Mouse (Mus musculus): ENCODE measurements at regions not wholly inside any gene's neighbourhood (a gene's known extent, or its start where the extent isn't known, plus 50 kb on each side); places are given as distances from the start of the nearest gene placed in this dataset.

- no peaks in the 10 kb centered on the region for H3K36me3 ChIP-seq (ENCODE audit: insufficient read depth, low read length)
- ATAC-seq = no peak
- H3K9me3 ChIP-seq (ENCODE audit: low read length) = no peaks in the 10 kb centered on the region
- 52% methylated on average over 1 of the region's 1 CpGs for WGBS
- H3K27ac ChIP-seq (ENCODE audit: low read length) = no peak overlapping the region
- no peak overlapping the region for H3K9ac ChIP-seq (replicated peaks; ENCODE audit: low read depth)
- no peak overlapping the region for H3K4me3 ChIP-seq (ENCODE audit: low read depth, low read length)
- H3K27me3 ChIP-seq (replicated peaks; ENCODE audit: insufficient read depth, low read length) = no peaks in the 10 kb centered on the region
- H3K4me1 ChIP-seq (ENCODE audit: insufficient read depth, low read depth, low read length) = no peaks in the 10 kb centered on the region
- H3K4me2 ChIP-seq (replicated peaks; ENCODE audit: low read depth, low read length) = no peak overlapping the region
- TF ChIP-seq EP300 (IDR thresholded peaks at IDR 0.05) (no peak), CTCF (IDR thresholded peaks at IDR 0.05) (no peak)
- no peak for DNase-seq (ENCODE audit: low spot score)
These were observed 111.1 kb upstream of the Hs3st2 start for GRCm38 (mm10) chr7:121280597-121280996.

GRCm38 (mm10) chr7:121282154-121282553, 109.5 kb upstream of the Hs3st2 start:
- Histone ChIP-seq H3K4me1 (ENCODE audit: insufficient read depth, low read depth, low read length) (no peaks in the 10 kb centered on the region), H3K4me2 (replicated peaks; ENCODE audit: low read depth, low read length) (no peak overlapping the region), H3K27me3 (replicated peaks; ENCODE audit: insufficient read depth, low read length) (no peaks in the 10 kb centered on the region), H3K9me3 (ENCODE audit: low read length) (no peaks in the 10 kb centered on the region), H3K4me3 (ENCODE audit: low read depth, low read length) (no peak overlapping the region), H3K27ac (ENCODE audit: low read length) (no peak overlapping the region), H3K36me3 (ENCODE audit: insufficient read depth, low read length) (no peaks in the 10 kb centered on the region), H3K9ac (replicated peaks; ENCODE audit: low read depth) (no peak overlapping the region)
- TF ChIP-seq CTCF (IDR thresholded peaks at IDR 0.05) = no peak
- no peak for TF ChIP-seq EP300 (IDR thresholded peaks at IDR 0.05)
- WGBS = 36% methylated on average over 7 of the region's 7 CpGs
- ATAC-seq (no peak), DNase-seq (ENCODE audit: low spot score) (no peak)

- Histone ChIP-seq H3K4me1 (ENCODE audit: insufficient read depth, low read depth, low read length) (no peaks in the 10 kb centered on the region), H3K27ac (ENCODE audit: low read length) (no peak overlapping the region), H3K27me3 (replicated peaks; ENCODE audit: insufficient read depth, low read length) (no peaks in the 10 kb centered on the region), H3K9ac (replicated peaks; ENCODE audit: low read depth) (no peak overlapping the region), H3K36me3 (ENCODE audit: insufficient read depth, low read length) (no peaks in the 10 kb centered on the region), H3K4me2 (replicated peaks; ENCODE audit: low read depth, low read length) (no peak overlapping the region), H3K9me3 (ENCODE audit: low read length) (no peaks in the 10 kb centered on the region), H3K4me3 (ENCODE audit: low read depth, low read length) (no peak overlapping the region)
- no peak for TF ChIP-seq EP300 (IDR thresholded peaks at IDR 0.05)
- TF ChIP-seq CTCF (IDR thresholded peaks at IDR 0.05) = no peak
- no peak for ATAC-seq
- no peak for DNase-seq (ENCODE audit: low spot score)
- 68% methylated on average over 16 of the region's 16 CpGs for WGBS
These were observed 101.9 kb upstream of the Hs3st2 start for GRCm38 (mm10) chr7:121289737-121290136.

GRCm38 (mm10) chr7:121296151-121296695, 95.4 kb upstream of the Hs3st2 start:
- Histone ChIP-seq H3K27me3 (replicated peaks; ENCODE audit: insufficient read depth, low read length) (no peaks in the 10 kb centered on the region), H3K36me3 (ENCODE audit: insufficient read depth, low read length) (no peaks in the 10 kb centered on the region), H3K4me2 (replicated peaks; ENCODE audit: low read depth, low read length) (no peak overlapping the region), H3K27ac (ENCODE audit: low read length) (no peak overlapping the region), H3K4me3 (ENCODE audit: low read depth, low read length) (no peak overlapping the region), H3K9ac (replicated peaks; ENCODE audit: low read depth) (no peak overlapping the region), H3K4me1 (ENCODE audit: insufficient read depth, low read depth, low read length) (no peaks in the 10 kb centered on the region), H3K9me3 (ENCODE audit: low read length) (no peaks in the 10 kb centered on the region)
- no peak for TF ChIP-seq EP300 (IDR thresholded peaks at IDR 0.05)
- no peak for TF ChIP-seq CTCF (IDR thresholded peaks at IDR 0.05)
- ATAC-seq (no peak), DNase-seq (ENCODE audit: low spot score) (no peak)
- 68% methylated on average over 3 of the region's 3 CpGs for WGBS

GRCm38 (mm10) chr7:121312961-121313587, 78.6 kb upstream of the Hs3st2 start:
- H3K4me3 ChIP-seq (ENCODE audit: low read depth, low read length) = no peak overlapping the region
- H3K27me3 ChIP-seq (replicated peaks; ENCODE audit: insufficient read depth, low read length) = no peaks in the 10 kb centered on the region
- no peak for DNase-seq (ENCODE audit: low spot score)
- 19% methylated on average over 19 of the region's 19 CpGs for WGBS
- H3K27ac ChIP-seq (ENCODE audit: low read length) = no peak overlapping the region
- H3K36me3 ChIP-seq (ENCODE audit: insufficient read depth, low read length) = no peaks in the 10 kb centered on the region
- no peaks in the 10 kb centered on the region for H3K9me3 ChIP-seq (ENCODE audit: low read length)
- H3K4me2 ChIP-seq (replicated peaks; ENCODE audit: low read depth, low read length) = no peak overlapping the region
- H3K9ac ChIP-seq (replicated peaks; ENCODE audit: low read depth) = no peak overlapping the region
- no peak for ATAC-seq
- no peaks in the 10 kb centered on the region for H3K4me1 ChIP-seq (ENCODE audit: insufficient read depth, low read depth, low read length)
- TF ChIP-seq EP300 (IDR thresholded peaks at IDR 0.05) (no peak), CTCF (IDR thresholded peaks at IDR 0.05) (no peak)

- 78% methylated on average over 4 of the region's 4 CpGs for WGBS
- no peaks in the 10 kb centered on the region for H3K27me3 ChIP-seq (replicated peaks; ENCODE audit: insufficient read depth, low read length)
- H3K9me3 ChIP-seq (ENCODE audit: low read length) = no peaks in the 10 kb centered on the region
- no peak overlapping the region for H3K27ac ChIP-seq (ENCODE audit: low read length)
- DNase-seq (ENCODE audit: low spot score) (no peak), ATAC-seq (no peak)
- no peak overlapping the region for H3K9ac ChIP-seq (replicated peaks; ENCODE audit: low read depth)
- no peaks in the 10 kb centered on the region for H3K4me1 ChIP-seq (ENCODE audit: insufficient read depth, low read depth, low read length)
- H3K4me2 ChIP-seq (replicated peaks; ENCODE audit: low read depth, low read length) = no peak overlapping the region
- H3K4me3 ChIP-seq (ENCODE audit: low read depth, low read length) = no peak overlapping the region
- TF ChIP-seq CTCF (IDR thresholded peaks at IDR 0.05) (no peak), EP300 (IDR thresholded peaks at IDR 0.05) (no peak)
- no peaks in the 10 kb centered on the region for H3K36me3 ChIP-seq (ENCODE audit: insufficient read depth, low read length)
These were observed 77.1 kb upstream of the Hs3st2 start for GRCm38 (mm10) chr7:121314521-121314920.

Measured in lung, postnatal 0 days (tissue).